Mouse (Mus musculus): ENCODE data around the gene Pde5a. TPM values are rescaled to one million over a fixed set of nuclear protein-coding genes. Genes with fewer than 3 reads are reported as not detected.

Gene Pde5a
- polyA plus RNA-seq, 1 experiment = 4.5 TPM

GRCm38 (mm10) chr3:122878705-122879315 is 150.1 kb downstream of the Pde5a start:
- Histone ChIP-seq H3K79me2 (ENCODE audit: control insufficient read depth, insufficient read depth) (no peaks in the 10 kb centered on the region), H3K27me3 (ENCODE audit: control insufficient read depth, insufficient read depth, insufficient read length) (no peaks in the 10 kb centered on the region), H3K4me3 (no peak overlapping the region), H3K36me3 (ENCODE audit: control insufficient read depth, insufficient read depth) (no peaks in the 10 kb centered on the region), H3K4me2 (ENCODE audit: low read depth) (no peak overlapping the region), H3ac (ENCODE audit: control insufficient read depth, insufficient read length) (no peak overlapping the region)
- TF ChIP-seq USF1 (IDR thresholded peaks at IDR 0.05; ENCODE audit: low read depth) = no peak
- TF ChIP-seq SRF (IDR thresholded peaks at IDR 0.05; ENCODE audit: control insufficient read depth, insufficient read length, low read depth) = no peak
- TF ChIP-seq E2F4 (IDR thresholded peaks at IDR 0.05; ENCODE audit: insufficient read depth) = no peak
- no peak for TF ChIP-seq MYOD1 (IDR thresholded peaks at IDR 0.05; ENCODE audit: control insufficient read depth in 1 of 3, insufficient read length in 2 of 3, low read depth in 2 of 3)
- no peak for TF ChIP-seq POLR2A (IDR thresholded peaks at IDR 0.05; ENCODE audit: insufficient read length, low read depth)
- TF ChIP-seq TCF12 (IDR thresholded peaks at IDR 0.05; ENCODE audit: insufficient read depth, poor library complexity, severe bottlenecking) = no peak
- no peak for TF ChIP-seq MYOG (IDR thresholded peaks at IDR 0.05; ENCODE audit: control insufficient read depth in 1 of 3, insufficient read depth in 1 of 3, insufficient read length in 2 of 3, low read depth in 2 of 3)
- no peak for TF ChIP-seq REST (IDR thresholded peaks at IDR 0.05; ENCODE audit: insufficient read depth, insufficient read length)
- no peak for TF ChIP-seq TCF3 (IDR thresholded peaks at IDR 0.05; ENCODE audit: insufficient read length, low read depth)
- no peak for TF ChIP-seq MAX (IDR thresholded peaks at IDR 0.05; ENCODE audit: low read depth)
- TF ChIP-seq POLR2AphosphoS2 (IDR thresholded peaks at IDR 0.05; ENCODE audit: insufficient read length, low read depth) = no peak
- TF ChIP-seq CEBPB (IDR thresholded peaks at IDR 0.05; ENCODE audit: insufficient read depth, poor library complexity, severe bottlenecking) = no peak

- no peak for TF ChIP-seq E2F4 (IDR thresholded peaks at IDR 0.05; ENCODE audit: insufficient read depth)
- no peak for TF ChIP-seq TCF3 (IDR thresholded peaks at IDR 0.05; ENCODE audit: insufficient read length, low read depth)
- TF ChIP-seq CEBPB (IDR thresholded peaks at IDR 0.05; ENCODE audit: insufficient read depth, poor library complexity, severe bottlenecking) = no peak
- TF ChIP-seq POLR2AphosphoS2 (IDR thresholded peaks at IDR 0.05; ENCODE audit: insufficient read length, low read depth) = no peak
- TF ChIP-seq SRF (IDR thresholded peaks at IDR 0.05; ENCODE audit: control insufficient read depth, insufficient read length, low read depth) = no peak
- no peak for TF ChIP-seq TCF12 (IDR thresholded peaks at IDR 0.05; ENCODE audit: insufficient read depth, poor library complexity, severe bottlenecking)
- no peak for TF ChIP-seq MYOG (IDR thresholded peaks at IDR 0.05; ENCODE audit: control insufficient read depth in 1 of 3, insufficient read depth in 1 of 3, insufficient read length in 2 of 3, low read depth in 2 of 3)
- no peak for TF ChIP-seq POLR2A (IDR thresholded peaks at IDR 0.05; ENCODE audit: insufficient read length, low read depth)
- TF ChIP-seq REST (IDR thresholded peaks at IDR 0.05; ENCODE audit: insufficient read depth, insufficient read length) = no peak
- no peak for TF ChIP-seq MAX (IDR thresholded peaks at IDR 0.05; ENCODE audit: low read depth)
- no peak for TF ChIP-seq USF1 (IDR thresholded peaks at IDR 0.05; ENCODE audit: low read depth)
- H3K79me2 ChIP-seq (ENCODE audit: control insufficient read depth, insufficient read depth) = no peaks in the 10 kb centered on the region
- H3K4me3 ChIP-seq = no peak overlapping the region
- H3K4me2 ChIP-seq (ENCODE audit: low read depth) = peak overlapping the region; percentile 50
- H3ac ChIP-seq (ENCODE audit: control insufficient read depth, insufficient read length) = no peak overlapping the region
- no peaks in the 10 kb centered on the region for H3K36me3 ChIP-seq (ENCODE audit: control insufficient read depth, insufficient read depth)
- no peaks in the 10 kb centered on the region for H3K27me3 ChIP-seq (ENCODE audit: control insufficient read depth, insufficient read depth, insufficient read length)
Observed at GRCm38 (mm10) chr3:122887505-122888301, 159.0 kb downstream of the Pde5a start.

GRCm38 (mm10) chr3:122888371-122888819 is 159.6 kb downstream of the Pde5a start:
- Histone ChIP-seq H3K27me3 (ENCODE audit: control insufficient read depth, insufficient read depth, insufficient read length) (no peaks in the 10 kb centered on the region), H3K4me2 (ENCODE audit: low read depth) (peak overlapping the region; percentile 50), H3K36me3 (ENCODE audit: control insufficient read depth, insufficient read depth) (no peaks in the 10 kb centered on the region), H3K79me2 (ENCODE audit: control insufficient read depth, insufficient read depth) (no peaks in the 10 kb centered on the region), H3K4me3 (no peak overlapping the region), H3ac (ENCODE audit: control insufficient read depth, insufficient read length) (no peak overlapping the region)
- no peak for TF ChIP-seq MYOG (IDR thresholded peaks at IDR 0.05; ENCODE audit: control insufficient read depth in 1 of 3, insufficient read depth in 1 of 3, insufficient read length in 2 of 3, low read depth in 2 of 3)
- TF ChIP-seq TCF3 (IDR thresholded peaks at IDR 0.05; ENCODE audit: insufficient read length, low read depth) = no peak
- no peak for TF ChIP-seq POLR2A (IDR thresholded peaks at IDR 0.05; ENCODE audit: insufficient read length, low read depth)
- TF ChIP-seq CEBPB (IDR thresholded peaks at IDR 0.05; ENCODE audit: insufficient read depth, poor library complexity, severe bottlenecking) = no peak
- TF ChIP-seq TCF12 (IDR thresholded peaks at IDR 0.05; ENCODE audit: insufficient read depth, poor library complexity, severe bottlenecking) = no peak
- no peak for TF ChIP-seq SRF (IDR thresholded peaks at IDR 0.05; ENCODE audit: control insufficient read depth, insufficient read length, low read depth)
- no peak for TF ChIP-seq MYOD1 (IDR thresholded peaks at IDR 0.05; ENCODE audit: control insufficient read depth in 1 of 3, insufficient read length in 2 of 3, low read depth in 2 of 3)
- TF ChIP-seq POLR2AphosphoS2 (IDR thresholded peaks at IDR 0.05; ENCODE audit: insufficient read length, low read depth) = no peak
- no peak for TF ChIP-seq USF1 (IDR thresholded peaks at IDR 0.05; ENCODE audit: low read depth)
- TF ChIP-seq REST (IDR thresholded peaks at IDR 0.05; ENCODE audit: insufficient read depth, insufficient read length) = no peak

- H3ac ChIP-seq (ENCODE audit: control insufficient read depth, insufficient read length) = no peak within 1 kb of the TSS
- no peaks in the 10 kb centered on the region for H3K79me2 ChIP-seq (ENCODE audit: control insufficient read depth, insufficient read depth)
- TF ChIP-seq TCF12 (IDR thresholded peaks at IDR 0.05; ENCODE audit: insufficient read depth, poor library complexity, severe bottlenecking) = no peak
- no peak for TF ChIP-seq SRF (IDR thresholded peaks at IDR 0.05; ENCODE audit: control insufficient read depth, insufficient read length, low read depth)
- TF ChIP-seq E2F4 (IDR thresholded peaks at IDR 0.05; ENCODE audit: insufficient read depth) = no peak
- TF ChIP-seq POLR2AphosphoS2 (IDR thresholded peaks at IDR 0.05; ENCODE audit: insufficient read length, low read depth) = no peak
- TF ChIP-seq MYOD1 (IDR thresholded peaks at IDR 0.05; ENCODE audit: control insufficient read depth in 1 of 3, insufficient read length in 2 of 3, low read depth in 2 of 3) = no peak
- TF ChIP-seq REST (IDR thresholded peaks at IDR 0.05; ENCODE audit: insufficient read depth, insufficient read length) = no peak
- TF ChIP-seq MAX (IDR thresholded peaks at IDR 0.05; ENCODE audit: low read depth) = no peak
- no peak for TF ChIP-seq POLR2A (IDR thresholded peaks at IDR 0.05; ENCODE audit: insufficient read length, low read depth)
- TF ChIP-seq CEBPB (IDR thresholded peaks at IDR 0.05; ENCODE audit: insufficient read depth, poor library complexity, severe bottlenecking) = no peak
- TF ChIP-seq USF1 (IDR thresholded peaks at IDR 0.05; ENCODE audit: low read depth) = no peak
- TF ChIP-seq MYOG (IDR thresholded peaks at IDR 0.05; ENCODE audit: control insufficient read depth in 1 of 3, insufficient read depth in 1 of 3, insufficient read length in 2 of 3, low read depth in 2 of 3) = no peak
- TF ChIP-seq TCF3 (IDR thresholded peaks at IDR 0.05; ENCODE audit: insufficient read length, low read depth) = no peak
- no peaks in the 10 kb centered on the region for H3K36me3 ChIP-seq (ENCODE audit: control insufficient read depth, insufficient read depth)
- H3K27me3 ChIP-seq (ENCODE audit: control insufficient read depth, insufficient read depth, insufficient read length) = no peaks in the 10 kb centered on the region
- no peak within 1 kb of the TSS for H3K4me3 ChIP-seq
- no peak within 1 kb of the TSS for H3K4me2 ChIP-seq (ENCODE audit: low read depth)
Observed at GRCm38 (mm10) chr3:122894772-122895171, 166.0 kb downstream of the Pde5a start, which contains the start of gene Fabp2. Gene Fabp2 (plus strand): TSS chr3:122895072.
